Mouse (Mus musculus) E14TG2a.4 (cell line): ENCODE data around the gene Alox15.

ENCODE experiments used
- CTCF ChIP-seq: conservative IDR thresholded peaks from 2 replicates; pipeline ENCODE4 v1.5.1; 2014; ENCODE audit warnings: low read length
- POU5F1 ChIP-seq: IDR thresholded peaks from 2 replicates; pipeline ENCODE4 v1.6.1; 2014; ENCODE audit warnings: low read length, borderline replicate concordance

DNA sequence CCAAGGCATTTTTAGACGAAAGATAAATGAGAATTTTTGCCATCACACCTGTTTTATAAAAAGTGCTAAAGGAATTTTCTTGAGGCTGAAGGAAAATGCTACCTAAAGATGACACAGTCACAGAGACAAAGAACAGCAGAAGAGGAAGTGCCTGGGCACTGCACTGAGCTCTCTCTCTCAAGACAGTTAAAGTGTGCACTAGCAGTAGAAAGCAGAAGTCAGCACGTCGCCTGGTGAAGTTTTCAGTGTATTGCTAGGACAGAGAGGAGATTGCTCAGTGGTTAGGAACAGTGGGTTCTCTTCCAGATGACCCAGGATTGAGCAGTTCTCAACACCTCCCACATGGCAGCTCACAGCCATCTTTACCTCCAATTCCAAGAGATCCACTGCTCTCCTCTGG lies 22.5 kb upstream of the Alox15 start:
- TF ChIP-seq CTCF, result no peak
- TF ChIP-seq POU5F1, result no peak
